Mouse (Mus musculus): ENCODE data around the gene Olfr543. TPM values are rescaled to one million over a fixed set of nuclear protein-coding genes. Genes with fewer than 3 reads are reported as not detected.

The Olfr543 gene
- not detected for total RNA-seq (2023)

GRCm38 (mm10) chr7:102481579-102481978 is at the start of gene Olfr543:
Gene Olfr543 (minus strand): TSS chr7:102481679.

GRCm38 (mm10) chr7:102499473-102499872 is 18.0 kb upstream of the Olfr543 start, which contains the start of gene Olfr545:
Gene Olfr545 (minus strand): TSS chr7:102499573.

GRCm38 (mm10) chr7:102488161-102488560 is 6.7 kb upstream of the Olfr543 start, which contains the start of gene Olfr544:
Gene Olfr544 (minus strand): TSS chr7:102488313.

GRCm38 (mm10) chr7:102441657-102442391 is 39.7 kb downstream of the Olfr543 start, which contains the start of gene Rrm1:
Gene Rrm1 (plus strand): TSS chr7:102441695.

Other genes starting within 250 kb of the Olfr543 start
- 100 to 1,000 TPM; 434 to 437 TPM for gene Rhog, start 225.6 kb downstream of the Olfr543 start, total RNA-seq (2023)
- 10 to 100 TPM; 51.8 to 52.0 TPM for gene Stim1, start 213.9 kb downstream of the Olfr543 start, total RNA-seq (2023)
- 10 to 100 TPM; 12.5 to 12.7 TPM for gene Rrm1, start 40.0 kb downstream of the Olfr543 start, total RNA-seq (2023)
- not detected for gene Olfr544, start 6.6 kb upstream of the Olfr543 start, total RNA-seq (2023)
- gene Olfr545, start 17.9 kb upstream of the Olfr543 start, total RNA-seq (2023) = not detected
- not detected for gene Olfr547, start 53.1 kb upstream of the Olfr543 start, total RNA-seq (2023)
- gene Olfr548-ps1, start 59.2 kb upstream of the Olfr543 start, total RNA-seq (2023) = not detected
- not detected for gene Olfr549, start 68.2 kb upstream of the Olfr543 start, total RNA-seq (2023)
- 10 to 100 TPM; 19.9 to 20.8 TPM for gene Trim21, start 83.8 kb upstream of the Olfr543 start, total RNA-seq (2023)
- gene Olfr550, start 89.8 kb upstream of the Olfr543 start, total RNA-seq (2023) = not detected
- gene Olfr551, start 110.2 kb upstream of the Olfr543 start, total RNA-seq (2023) = not detected
- not detected for gene Olfr552, start 116.1 kb upstream of the Olfr543 start, total RNA-seq (2023)
- gene Olfr553, start 136.5 kb upstream of the Olfr543 start, total RNA-seq (2023) = not detected
- not detected for gene Olfr554, start 156.8 kb upstream of the Olfr543 start, total RNA-seq (2023)
- gene Olfr555, start 177.1 kb upstream of the Olfr543 start, total RNA-seq (2023) = not detected
- gene Olfr556, start 183.2 kb upstream of the Olfr543 start, total RNA-seq (2023) = not detected
- 1 to 10 TPM; 3.9 to 5.2 TPM for gene Trim68, start 205.6 kb upstream of the Olfr543 start, total RNA-seq (2023)
- not detected for gene Olfr557, start 214.2 kb upstream of the Olfr543 start, total RNA-seq (2023)
- not detected for gene Olfr558, start 220.5 kb upstream of the Olfr543 start, total RNA-seq (2023)
- gene Olfr33, start 237.4 kb upstream of the Olfr543 start, total RNA-seq (2023) = not detected
- gene Olfr559, start 245.8 kb upstream of the Olfr543 start, total RNA-seq (2023) = not detected

All from monocyte, adult 59 days (primary cell).